In the genomic region with DNA sequence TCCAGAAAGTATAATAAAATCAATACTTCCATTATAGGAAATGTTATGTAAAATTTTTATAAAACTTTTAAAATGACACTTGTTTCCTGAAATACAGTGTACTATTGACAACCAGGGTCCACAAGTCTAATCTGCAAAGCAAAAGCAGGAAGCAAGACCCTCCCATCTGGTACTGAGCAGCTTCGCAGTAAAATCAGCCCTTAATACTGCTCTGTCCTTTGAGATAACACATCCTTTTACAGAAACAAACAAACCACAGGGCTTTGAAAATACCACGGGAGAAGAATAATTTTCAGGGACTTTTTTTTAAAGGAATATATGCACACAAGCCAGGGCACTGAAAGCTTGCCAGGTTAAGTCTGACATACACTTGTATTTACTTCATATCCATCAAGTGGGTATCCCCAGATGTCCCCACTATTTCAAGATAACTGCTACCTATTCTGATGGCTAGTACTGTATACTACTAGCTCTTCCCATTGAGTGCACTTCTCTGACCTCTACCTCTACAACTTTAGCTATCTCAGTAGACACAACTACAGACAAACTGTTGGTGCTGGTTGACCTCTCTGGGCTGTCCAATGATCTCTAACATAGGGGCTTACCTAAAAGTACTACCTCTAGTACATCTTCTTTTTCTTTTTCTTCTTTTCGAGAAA, we compare ENCODE assay signal across 28 mouse cellular contexts. TPM values are rescaled to one million over a fixed set of nuclear protein-coding genes. Genes with fewer than 3 reads are reported as not detected.
DNase-seq lines count a peak whose midpoint lies in the region; ATAC-seq lines count a peak whose summit lies in the region.
"Had no signal": no experiment of that assay in that cellular context is flagged by ENCODE, and none has a peak within 500 bp of the region (broad histone marks: within the 10 kb centered on the region; RNA-seq: fewer than 3 reads in every experiment).

No protein-coding gene starts in this region.

- H3K4me3 ChIP-seq in megakaryocyte, embryonic 14.5 days (replicated peaks), result peak overlapping the region; percentile 7
- H3K4me3 ChIP-seq: embryonic facial prominence, embryonic 10.5 days; embryonic facial prominence, embryonic 13.5 days; erythroblast, embryonic 14.5 days; forebrain, embryonic 12.5 days; forebrain, embryonic 15.5 days; heart, embryonic 12.5 days; heart, embryonic 15.5 days; hindbrain, embryonic 13.5 days had no signal

- H3K27me3 ChIP-seq in megakaryocyte, embryonic 14.5 days (replicated peaks), result no peaks in the 10 kb centered on the region
- H3K27me3 ChIP-seq: embryonic facial prominence, embryonic 13.5 days; forebrain, embryonic 12.5 days; forebrain, embryonic 15.5 days; heart, embryonic 12.5 days; heart, embryonic 15.5 days; hindbrain, embryonic 13.5 days; Patski had no signal

- H3K4me1 ChIP-seq in megakaryocyte, embryonic 14.5 days, result peaks cover 73% of the 10 kb centered on the region
- H3K4me1 ChIP-seq: embryonic facial prominence, embryonic 10.5 days; embryonic facial prominence, embryonic 13.5 days; forebrain, embryonic 12.5 days; forebrain, embryonic 15.5 days; hindbrain, embryonic 13.5 days had no signal

- H3K36me3 ChIP-seq in megakaryocyte, embryonic 14.5 days (replicated peaks; ENCODE audit: low read length), result peaks cover 22% of the 10 kb centered on the region
- H3K36me3 ChIP-seq: forebrain, embryonic 12.5 days; forebrain, embryonic 15.5 days; heart, embryonic 15.5 days; hindbrain, embryonic 13.5 days had no signal

- no peaks in the 10 kb centered on the region for H3K9me3 ChIP-seq in megakaryocyte, embryonic 14.5 days
- H3K9me3 ChIP-seq: forebrain, embryonic 15.5 days; heart, embryonic 15.5 days had no signal

- no peak for ATAC-seq in megakaryocyte, adult 5-6 weeks (ENCODE audit: poor library complexity, severe bottlenecking)
- peak; percentile 53 for ATAC-seq in common myeloid progenitor, adult 5-6 weeks (replicated peaks; ENCODE audit: low read depth, poor library complexity, severe bottlenecking)
- ATAC-seq in megakaryocyte progenitor cell, adult 5-6 weeks (replicated peaks; ENCODE audit: poor library complexity), result peak; percentile 27; the same call in 1 of the 2 replicates
- ATAC-seq: CD4-positive, CD25-positive, alpha-beta regulatory T cell, adult 4 months; forebrain, embryonic 15.5 days; hindbrain, embryonic 16.5 days; Patski had no signal

- no peak for DNase-seq in lung, postnatal 4 days
- no peak for DNase-seq in heart, postnatal 4 days
- DNase-seq: adrenal gland, postnatal 10 days; adrenal gland, postnatal 36 days; cerebellum, adult 18-20 months; cerebellum, adult 9-11 months; cerebellum, postnatal 25 days; embryo, embryonic 11 days; gastrocnemius, postnatal 25 days; heart, adult 18-20 months; heart, postnatal 10 days had no signal

RNA-seq across cellular contexts. Expression of a gene that starts 13.0 kb away (rescaled TPM):
- polyA plus RNA-seq in megakaryocyte, embryonic 14.5 days (2012; ENCODE audit: insufficient read depth, low replicate concordance), result 2.2 TPM in 1 of 2 replicates, not detected in the other
- total RNA-seq in megakaryocyte, adult 5-6 weeks (2015), result 47.5 and 61.0 TPM in 2 replicates
- 61.3 and 69.6 TPM in 2 replicates for total RNA-seq in megakaryocyte, adult 5-6 weeks (2017)
- total RNA-seq in common myeloid progenitor, adult 5-6 weeks (2017), result 22.9 and 39.1 TPM in 2 replicates
- 46.4 and 46.7 TPM in 2 replicates for total RNA-seq in megakaryocyte progenitor cell, adult 5-6 weeks (2015)
- total RNA-seq in megakaryocyte progenitor cell, adult 5-6 weeks (2017), result 54.4 and 56.5 TPM in 2 replicates
- total RNA-seq in heart, postnatal 4 days (2021), result 10 to 100 TPM; 41.7 to 52.3 TPM

RNA-seq across cellular contexts. Expression of a gene that starts 37.9 kb away (rescaled TPM):
- not detected in 2 replicates for polyA plus RNA-seq in megakaryocyte, embryonic 14.5 days (2012; ENCODE audit: insufficient read depth, low replicate concordance)
- total RNA-seq in megakaryocyte, adult 5-6 weeks (2015), result not detected in 2 replicates
- not detected in 2 replicates for total RNA-seq in megakaryocyte, adult 5-6 weeks (2017)
- not detected in 2 replicates for total RNA-seq in common myeloid progenitor, adult 5-6 weeks (2017)
- 0.32 TPM in 1 of 2 replicates, not detected in the other for total RNA-seq in megakaryocyte progenitor cell, adult 5-6 weeks (2015)
- not detected in 2 replicates for total RNA-seq in megakaryocyte progenitor cell, adult 5-6 weeks (2017)
- 10 to 100 TPM in 1 of 2 experiments, 1 to 10 TPM in 1; 9.0 to 10.3 TPM for total RNA-seq in heart, postnatal 4 days (2021)
- total RNA-seq: hematopoietic stem cell, adult 5-6 weeks had no signal
- polyA plus RNA-seq: C2C12; erythroblast, embryonic 14.5 days had no signal

RNA-seq across cellular contexts. Expression of a gene that starts 46.4 kb away (rescaled TPM):
- 1.4 and 1.6 TPM in 2 replicates for polyA plus RNA-seq in megakaryocyte, embryonic 14.5 days (2012; ENCODE audit: insufficient read depth, low replicate concordance)
- 0.91 and 1.4 TPM in 2 replicates for total RNA-seq in megakaryocyte, adult 5-6 weeks (2015)
- 1.6 TPM in 2 replicates for total RNA-seq in megakaryocyte, adult 5-6 weeks (2017)
- 1.6 and 2.3 TPM in 2 replicates for total RNA-seq in common myeloid progenitor, adult 5-6 weeks (2017)
- total RNA-seq in megakaryocyte progenitor cell, adult 5-6 weeks (2015), result 0.94 and 1.1 TPM in 2 replicates
- total RNA-seq in megakaryocyte progenitor cell, adult 5-6 weeks (2017), result 1.7 TPM in 2 replicates
- total RNA-seq in heart, postnatal 4 days (2021), result 1 to 10 TPM; 4.3 TPM

Comparison
In these comparisons a context has a peak if more than half of its experiments do, and no peak if none do; other contexts are left out.
1. RNA of a gene that starts 37.9 kb away (total RNA-seq): 9.0 to 10.3 TPM in heart, postnatal 4 days; 0.32 TPM in megakaryocyte progenitor cell, adult 5-6 weeks, not detected in megakaryocyte, adult 5-6 weeks and not detected in common myeloid progenitor, adult 5-6 weeks; every median in the first group is over 4 times any median in the second.